Mouse (Mus musculus) B cell, adult (primary cell): ENCODE results near the gene Uqcr11. TPM values are rescaled to one million over a fixed set of nuclear protein-coding genes. Genes with fewer than 3 reads are reported as not detected.

Experiments used
- total RNA-seq: library from RNA; stranded (reverse); gene quantifications from 4 replicates; pipeline ENCODE4 v1.2.4, GENCODE M21; 2023; ENCODE audit not compliant: inconsistent age

The Uqcr11 gene
- 67.9 to 79.6 TPM (median 73.1 TPM) in 4 replicates for total RNA-seq

DNA sequence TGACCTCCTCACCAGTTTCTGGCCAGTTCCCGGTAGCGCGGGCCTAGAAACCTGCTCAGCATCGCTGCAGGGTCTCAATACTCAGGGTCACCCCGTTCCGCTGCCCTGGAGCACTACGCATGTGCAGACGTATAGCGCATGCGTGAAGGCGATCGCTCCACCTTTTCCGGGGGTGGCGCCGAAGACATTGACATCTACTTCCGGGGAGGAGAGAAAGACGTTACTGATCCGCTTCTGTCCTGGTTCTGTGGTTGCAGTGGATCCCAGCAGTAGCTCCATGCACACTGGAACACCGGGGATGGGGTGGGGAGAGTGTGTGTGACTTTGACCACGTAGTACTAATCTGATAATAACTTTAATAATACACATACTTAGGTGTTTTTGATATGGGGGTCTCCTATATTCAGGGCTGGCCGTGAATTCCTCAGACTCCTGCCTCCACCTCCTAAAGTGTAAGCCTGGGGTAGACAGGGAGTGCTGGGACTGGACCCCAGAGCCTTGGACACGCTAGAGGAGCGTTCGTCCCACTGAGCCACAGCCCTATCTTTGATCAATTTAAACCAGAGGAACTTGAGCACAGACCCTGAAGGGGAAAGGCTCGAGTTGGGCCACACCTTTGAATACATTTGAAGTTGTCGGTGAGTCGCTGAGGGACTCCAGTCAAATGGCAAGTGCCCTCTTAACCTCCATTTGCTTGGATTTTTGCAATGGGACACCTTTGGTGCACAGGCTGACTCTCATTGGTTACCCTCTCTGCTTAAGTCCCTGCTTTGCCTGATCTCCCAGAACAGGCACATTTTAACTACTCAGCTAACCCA is at the start of gene Uqcr11:
Gene Uqcr11 (minus strand): TSS at position 147 of the 818 bp plus-strand sequence.

GRCm38 (mm10) chr10:80433513-80434232 is 27.0 kb upstream of the Uqcr11 start, which contains the start of gene Tcf3:
Gene Tcf3, minus strand, starts transcription at chr10:80433647.

GRCm38 (mm10) chr10:80399191-80399972 is 7.2 kb downstream of the Uqcr11 start, which contains the start of gene Mbd3:
Gene Mbd3, minus strand, starts transcription at chr10:80399550.

GRCm38 (mm10) chr10:80387522-80387959 is 19.1 kb downstream of the Uqcr11 start, which contains the start of gene Mex3d:
Gene Mex3d, minus strand, starts transcription at chr10:80387659.

GRCm38 (mm10) chr10:80356001-80356682 is 50.5 kb downstream of the Uqcr11 start, which contains the start of gene Plk5:
Gene Plk5, plus strand, starts transcription at chr10:80356459.

Other genes with a start within 250 kb of the Uqcr11 start
- 183 to 228 TPM (median 208 TPM) in 4 replicates for gene Cirbp, start 240.8 kb downstream of the Uqcr11 start, total RNA-seq
- gene 1600002K03Rik, start 233.9 kb downstream of the Uqcr11 start, total RNA-seq, result 10.6 to 16.3 TPM (median 15.1 TPM) in 4 replicates
- 0.24 to 0.51 TPM in 2 of 4 replicates, not detected in the others for gene Efna2, start 227.3 kb downstream of the Uqcr11 start, total RNA-seq
- gene Mum1, start 180.4 kb downstream of the Uqcr11 start, total RNA-seq, result 54.4 to 64.3 TPM (median 58.3 TPM) in 4 replicates
- gene Ndufs7, start 157.7 kb downstream of the Uqcr11 start, total RNA-seq, result 92.8 to 97.3 TPM (median 95.1 TPM) in 4 replicates
- gene Gamt, start 145.8 kb downstream of the Uqcr11 start, total RNA-seq, result 1.1 to 3.1 TPM (median 1.8 TPM) in 4 replicates
- gene Dazap1, start 145.3 kb downstream of the Uqcr11 start, total RNA-seq, result 136 to 154 TPM (median 146 TPM) in 4 replicates
- gene Rps15, start 114.4 kb downstream of the Uqcr11 start, total RNA-seq, result 2,693 to 2,994 TPM (median 2,870 TPM) in 4 replicates
- gene Apc2, start 110.9 kb downstream of the Uqcr11 start, total RNA-seq, result 0.24 to 0.32 TPM (median 0.26 TPM) in 4 replicates
- 22.2 to 28.8 TPM (median 26.5 TPM) in 4 replicates for gene 2310011J03Rik, start 86.3 kb downstream of the Uqcr11 start, total RNA-seq
- gene Pcsk4, start 77.3 kb downstream of the Uqcr11 start, total RNA-seq, result 0.57 to 1.9 TPM (median 1.1 TPM) in 4 replicates
- 0.42 TPM in 1 of 4 replicates, not detected in the others for gene Reep6, start 76.9 kb downstream of the Uqcr11 start, total RNA-seq
- gene Adamtsl5, start 58.4 kb downstream of the Uqcr11 start, total RNA-seq, result not detected in 4 replicates
- gene Plk5, start 50.4 kb downstream of the Uqcr11 start, total RNA-seq, result not detected in 4 replicates
- gene Mex3d, start 19.2 kb downstream of the Uqcr11 start, total RNA-seq, result 6.5 to 9.5 TPM (median 8.0 TPM) in 4 replicates
- 92.7 to 106 TPM (median 96.9 TPM) in 4 replicates for gene Mbd3, start 7.3 kb downstream of the Uqcr11 start, total RNA-seq
- 176 to 212 TPM (median 193 TPM) in 4 replicates for gene Tcf3, start 26.8 kb upstream of the Uqcr11 start, total RNA-seq
- not detected in 4 replicates for gene Onecut3, start 88.0 kb upstream of the Uqcr11 start, total RNA-seq
- gene Atp8b3, start 132.3 kb upstream of the Uqcr11 start, total RNA-seq, result 0.18 TPM in 1 of 4 replicates, not detected in the others
- gene Rexo1, start 154.7 kb upstream of the Uqcr11 start, total RNA-seq, result 113 to 133 TPM (median 119 TPM) in 4 replicates
- gene Klf16, start 170.5 kb upstream of the Uqcr11 start, total RNA-seq, result 28.7 to 30.4 TPM (median 29.1 TPM) in 4 replicates
- 98.4 to 122 TPM (median 111 TPM) in 4 replicates for gene Abhd17a, start 183.5 kb upstream of the Uqcr11 start, total RNA-seq
- 59.8 to 72.2 TPM (median 66.6 TPM) in 4 replicates for gene Scamp4, start 196.0 kb upstream of the Uqcr11 start, total RNA-seq
- gene Adat3, start 196.1 kb upstream of the Uqcr11 start, total RNA-seq, result 11.7 to 18.8 TPM (median 16.4 TPM) in 4 replicates
- gene Gm49322, start 199.2 kb upstream of the Uqcr11 start, total RNA-seq, result 8.0 to 11.8 TPM (median 9.9 TPM) in 4 replicates
- gene Csnk1g2, start 216.0 kb upstream of the Uqcr11 start, total RNA-seq, result 197 to 226 TPM (median 216 TPM) in 4 replicates